Mouse (Mus musculus) telencephalon, adult 2 months (tissue): Measurements from ENCODE around the gene Cldn22.
"Not testable (repeated sequence)": the region's sequence is repeated elsewhere in the genome, so short reads cannot be mapped to it uniquely, and the experiment has no call there.

Experiments
- DNase-seq: peaks from one replicate; pipeline ENCODE4 v3.0.0-alpha.2; 2011; ENCODE audit warnings: low read depth, low spot score

Gene Cldn22

DNA sequence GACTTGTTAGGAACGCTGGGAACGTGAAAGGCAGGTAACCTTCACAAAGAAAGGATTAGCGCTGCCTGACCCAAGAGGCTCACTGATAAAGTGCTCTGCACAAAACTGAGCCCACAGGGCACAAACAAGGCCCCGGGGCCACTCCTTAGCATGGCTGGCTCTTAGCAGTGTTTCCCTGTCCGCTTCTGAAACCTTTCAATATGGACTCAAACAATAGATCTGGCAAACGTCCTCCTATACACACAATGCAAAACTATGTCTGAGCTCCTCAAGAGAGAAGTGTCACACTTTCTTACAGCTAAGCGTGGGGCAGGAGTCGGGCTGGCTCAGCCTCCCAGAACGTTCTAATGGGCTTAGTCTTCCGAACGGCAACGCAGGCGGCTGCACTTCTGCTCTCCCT is at the start of gene Cldn22:
TSS of gene Cldn22 (plus strand) at position 301 of the 400 bp plus-strand sequence.
- DNase-seq: no peak

DNA sequence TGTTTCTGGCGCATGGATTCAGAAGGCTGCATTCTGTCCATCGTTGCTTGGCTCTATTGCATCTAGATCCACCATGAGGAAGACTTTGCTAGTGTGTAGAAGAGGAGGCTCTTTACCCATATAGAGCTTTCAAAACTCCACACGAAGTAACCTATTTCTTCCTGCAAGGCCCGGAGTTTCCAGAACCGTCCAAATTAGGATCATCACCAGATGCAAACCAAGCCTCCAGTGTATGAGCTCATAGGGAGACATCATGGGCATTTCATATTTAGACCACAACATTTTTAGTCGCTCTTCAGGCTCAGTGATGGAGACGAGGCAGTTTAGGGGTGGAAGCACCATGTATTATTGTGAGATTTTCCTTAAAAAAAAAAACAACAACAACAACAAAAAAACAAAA is 46.9 kb upstream of the Cldn22 start:
- peak; percentile 53 for DNase-seq

DNA sequence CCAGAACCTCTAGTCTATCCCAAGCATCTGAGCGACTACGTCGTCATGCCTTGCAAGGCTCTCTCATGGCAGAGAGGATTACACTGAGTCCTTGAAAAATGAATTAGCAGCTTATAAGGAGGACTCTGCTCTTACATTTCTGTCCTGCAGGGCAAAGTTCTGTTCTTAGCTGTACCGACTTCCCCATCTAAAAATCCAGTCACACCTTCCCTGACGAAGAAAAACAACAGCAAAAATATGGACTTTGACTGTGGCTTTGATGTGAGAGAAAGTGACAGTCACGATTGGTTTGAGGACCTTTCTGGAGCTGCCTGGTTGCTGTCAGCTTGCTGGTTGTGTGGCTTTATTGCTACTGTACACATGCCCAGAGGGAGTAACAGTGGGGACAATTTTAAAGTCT is 44.7 kb upstream of the Cldn22 start:
- DNase-seq: no peak

DNA sequence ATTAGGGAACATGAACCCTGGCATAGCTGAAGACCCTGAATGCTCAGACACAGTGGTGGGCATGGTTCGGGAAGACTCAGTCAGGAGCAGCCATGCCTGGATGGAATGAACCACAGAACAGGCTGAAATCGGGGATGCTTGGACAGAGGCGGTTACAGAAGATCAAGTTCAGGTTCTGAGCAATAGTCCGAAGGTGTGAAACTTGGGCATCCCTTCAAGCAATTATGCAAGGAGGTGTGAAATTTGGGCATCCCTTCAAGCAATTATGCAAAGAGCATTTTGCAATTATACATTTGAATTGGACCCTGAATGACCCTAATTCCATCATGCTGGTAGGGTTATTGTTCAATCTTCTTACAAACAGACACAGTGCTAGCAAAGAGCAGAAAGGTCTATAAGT is 42.4 kb upstream of the Cldn22 start:
- DNase-seq: no peak

DNA sequence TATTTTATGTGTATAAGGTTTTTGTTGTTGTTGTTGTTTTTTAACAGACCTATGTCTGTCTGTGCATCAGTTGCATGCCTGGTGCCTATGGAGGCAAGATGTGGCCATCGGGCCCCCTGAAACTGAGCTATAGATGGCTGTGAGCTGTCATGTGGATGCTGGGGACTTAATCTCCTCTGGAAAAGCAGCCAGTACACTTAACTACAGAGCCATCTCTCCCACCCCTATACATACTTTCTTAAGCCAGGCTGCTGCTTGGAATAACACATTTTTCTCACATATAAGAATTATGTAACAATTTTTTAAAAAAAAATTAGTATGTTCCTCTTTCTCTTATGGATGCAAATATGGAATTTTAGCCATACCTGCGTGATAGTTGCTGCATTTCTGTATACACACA is 40.7 kb upstream of the Cldn22 start:
- peak; percentile 66 for DNase-seq

DNA sequence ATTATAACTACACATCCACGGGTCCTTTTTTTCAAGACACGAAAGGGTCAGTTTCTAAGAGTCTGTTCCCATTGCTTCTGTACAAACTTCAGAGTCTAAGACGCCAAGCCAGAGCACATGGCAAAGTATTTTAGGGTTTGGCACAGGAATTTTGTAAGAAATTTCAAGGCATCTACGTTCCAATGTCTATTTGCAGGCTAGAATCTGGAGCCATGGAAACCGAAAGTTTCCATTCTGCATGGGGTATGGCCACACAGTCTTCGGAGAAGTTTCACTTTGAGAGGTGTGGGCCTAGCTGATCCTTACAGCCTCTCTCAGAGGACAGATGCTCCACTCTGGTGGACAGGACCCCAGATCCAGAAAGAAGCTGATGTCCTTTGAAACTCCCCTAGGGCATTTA is 40.3 kb upstream of the Cldn22 start:
- DNase-seq: peak; percentile 88

DNA sequence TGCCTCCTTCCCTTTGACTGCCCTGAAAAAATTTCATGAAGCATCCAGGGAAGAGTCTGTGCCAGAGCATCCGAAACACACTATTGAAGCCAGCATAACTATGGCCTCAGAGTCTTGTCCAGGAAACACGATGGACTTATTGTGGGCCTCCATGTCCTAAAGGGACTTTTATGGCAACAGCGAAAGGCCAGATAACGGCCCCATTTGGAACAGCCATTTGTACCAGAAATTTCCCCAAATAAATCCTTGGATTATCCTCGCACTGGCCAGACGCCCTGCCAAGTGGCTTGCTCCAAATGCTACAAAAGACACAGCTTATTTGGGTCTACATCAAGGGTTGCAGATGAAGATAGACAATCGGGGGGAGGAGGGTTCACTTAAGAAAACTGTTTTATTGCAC is 39.8 kb upstream of the Cldn22 start:
- no peak for DNase-seq

DNA sequence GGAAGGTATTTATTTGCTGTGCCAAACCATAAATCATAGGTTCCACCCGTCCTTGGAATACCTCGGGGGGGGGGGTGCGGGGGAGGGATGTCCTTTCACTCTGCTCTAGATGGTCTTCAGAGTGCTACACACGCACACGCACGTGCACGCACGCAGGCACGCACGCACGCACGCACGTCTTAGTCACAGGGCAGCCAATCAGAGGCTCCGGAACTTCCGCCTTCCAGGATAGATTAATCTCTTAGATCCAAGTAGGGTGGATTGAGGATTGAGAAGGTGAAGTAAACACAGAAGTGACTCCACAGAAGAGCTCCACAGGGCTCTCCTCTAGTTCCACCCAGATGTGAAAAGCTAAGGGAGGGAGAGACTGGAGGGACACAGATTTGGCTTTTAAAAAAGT is 38.0 kb upstream of the Cldn22 start:
- DNase-seq: no peak

DNA sequence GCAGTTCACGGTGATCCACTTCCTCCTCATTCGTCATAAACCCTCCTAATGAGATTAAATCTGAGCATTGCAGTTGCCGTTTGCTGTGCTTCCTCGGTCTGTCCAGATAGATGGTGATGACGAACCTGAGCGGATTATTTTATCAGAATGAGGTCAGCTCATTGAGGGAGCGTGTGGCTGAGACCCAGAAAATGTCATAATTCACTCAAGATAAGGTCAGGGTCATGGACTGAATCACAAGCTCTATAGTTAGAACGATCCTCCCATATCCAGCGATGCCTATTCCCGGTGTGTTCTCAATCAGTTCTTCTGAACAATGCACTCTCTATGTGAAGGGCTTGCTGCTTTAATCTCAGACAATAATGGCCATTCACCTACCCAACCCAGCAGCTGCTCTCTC is 36.6 kb upstream of the Cldn22 start:
- no peak for DNase-seq

DNA sequence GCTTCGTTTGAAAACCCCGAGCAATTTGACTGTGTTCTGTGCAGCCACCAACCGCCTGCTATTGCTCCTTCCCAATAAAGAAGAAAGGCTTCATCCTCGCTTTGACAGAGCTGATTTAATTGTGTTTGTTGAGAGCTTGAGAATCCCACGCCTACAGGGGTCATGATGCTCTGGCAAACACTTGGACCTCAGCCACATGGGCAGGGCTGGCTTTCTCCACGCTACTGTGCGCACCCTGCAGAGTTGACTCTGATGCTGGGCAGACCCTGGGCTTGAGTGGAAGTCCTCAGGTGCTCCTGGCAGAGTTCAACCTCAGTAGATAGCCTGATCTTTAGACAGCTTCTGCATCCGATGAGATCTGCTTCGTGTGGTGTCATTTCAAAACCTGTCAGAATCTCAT is 32.3 kb upstream of the Cldn22 start:
- no peak for DNase-seq

DNA sequence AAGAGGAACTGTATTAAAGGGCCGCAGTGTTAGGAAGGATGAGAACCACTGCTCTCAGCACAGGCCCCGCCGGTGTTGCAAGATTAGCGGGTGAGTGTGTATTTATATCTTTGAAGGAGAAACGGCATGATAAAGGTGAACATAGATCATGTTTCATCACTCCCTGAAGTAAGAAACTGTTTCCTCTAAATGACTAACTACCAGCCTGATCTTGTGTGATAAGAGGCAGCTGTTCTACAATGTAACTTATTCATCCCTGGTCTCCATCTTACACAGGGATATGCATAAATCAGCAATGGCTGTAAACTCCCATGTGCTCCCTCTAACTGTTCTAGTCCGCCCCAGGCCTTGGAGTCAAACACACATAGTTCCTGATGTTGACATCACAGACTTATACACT is 24.8 kb upstream of the Cldn22 start:
- DNase-seq: no peak

DNA sequence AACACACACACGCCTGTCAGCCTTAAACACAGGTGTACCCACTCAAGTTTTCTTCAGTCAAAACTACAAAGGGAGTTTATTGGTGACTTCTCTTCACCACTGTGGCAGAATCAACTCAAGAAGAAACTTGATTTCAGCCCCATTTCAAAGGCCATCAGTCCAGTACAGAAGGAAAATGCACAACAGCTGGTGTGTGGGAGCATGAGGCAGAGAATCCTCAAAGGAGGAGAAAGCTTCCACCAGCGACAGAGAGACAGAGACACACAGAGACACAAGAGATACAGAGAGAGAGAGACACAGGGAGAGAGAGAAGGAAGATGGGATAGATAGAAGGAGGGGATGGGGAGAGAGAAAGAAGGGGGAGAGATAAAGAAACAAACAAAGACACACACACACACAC is 21.9 kb upstream of the Cldn22 start:
- DNase-seq: no peak

DNA sequence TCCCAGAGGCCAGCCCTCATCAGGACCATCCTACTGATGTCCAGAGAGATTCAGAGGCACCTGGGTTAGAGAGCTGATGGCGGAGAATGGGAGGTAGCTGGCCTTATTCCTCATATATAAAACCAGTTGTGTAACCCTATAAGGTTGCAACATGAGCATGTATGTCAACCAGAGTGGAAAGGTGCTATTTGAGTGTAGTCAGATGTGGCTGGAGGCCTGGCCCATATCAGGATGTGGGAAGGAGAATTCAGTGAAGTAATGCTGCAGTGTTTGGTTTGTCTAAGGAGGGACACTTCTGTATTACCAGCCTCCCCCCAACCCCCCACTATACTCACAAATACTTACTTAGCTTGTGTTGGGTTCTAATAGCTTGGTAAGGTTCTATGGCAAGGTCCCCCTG is 20.0 kb upstream of the Cldn22 start:
- DNase-seq: no peak

DNA sequence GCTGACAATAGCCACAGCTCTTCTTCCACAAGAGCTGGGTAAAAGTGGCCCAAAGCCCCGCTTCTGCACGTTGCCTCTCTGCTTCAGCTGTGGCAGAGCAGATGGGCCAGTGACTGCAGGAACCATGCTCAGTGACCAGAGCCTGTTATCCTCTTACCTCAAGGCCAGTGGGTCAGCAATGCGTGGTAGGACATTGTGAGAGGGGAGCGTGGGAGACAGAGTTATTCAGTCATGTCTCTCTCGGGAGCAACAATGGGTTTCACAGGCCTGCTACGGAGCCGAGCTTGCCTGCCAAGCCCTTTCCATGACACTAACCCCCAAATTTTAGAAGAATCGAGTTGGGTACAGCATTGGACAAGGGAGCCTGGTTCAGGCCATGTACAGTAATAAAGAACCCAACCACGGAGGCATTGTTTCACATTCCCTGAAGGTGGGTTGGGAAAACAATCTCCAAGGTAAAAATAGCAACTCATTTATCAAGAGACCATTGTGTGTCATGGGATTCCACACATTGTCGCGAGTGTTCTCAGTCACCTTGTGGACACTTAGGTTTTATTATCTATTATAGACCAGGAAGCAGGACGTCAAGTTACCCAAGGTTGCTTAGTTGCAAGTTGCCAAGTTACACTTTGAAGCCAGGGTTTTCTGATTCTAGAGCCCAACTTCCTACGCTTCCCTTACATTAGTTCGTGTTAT is 14.2 kb upstream of the Cldn22 start:
- DNase-seq: no peak

DNA sequence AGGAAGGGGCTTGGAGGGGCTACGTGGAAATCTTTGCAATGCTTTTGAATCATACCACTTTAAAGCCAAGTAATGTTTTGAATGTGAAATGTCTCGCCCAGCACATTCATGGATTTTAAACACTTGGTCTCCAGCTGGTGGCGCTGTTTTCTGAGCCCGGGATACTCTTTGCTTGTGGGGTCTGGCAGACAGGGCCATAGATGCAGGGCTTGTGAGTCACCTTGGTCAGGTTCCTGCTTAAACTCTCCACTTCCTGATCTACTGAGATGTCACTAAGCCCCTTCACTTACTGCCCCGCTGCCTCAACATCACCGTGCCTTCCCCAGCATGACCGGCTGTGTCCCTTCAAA is 13.6 kb upstream of the Cldn22 start:
- no peak for DNase-seq

DNA sequence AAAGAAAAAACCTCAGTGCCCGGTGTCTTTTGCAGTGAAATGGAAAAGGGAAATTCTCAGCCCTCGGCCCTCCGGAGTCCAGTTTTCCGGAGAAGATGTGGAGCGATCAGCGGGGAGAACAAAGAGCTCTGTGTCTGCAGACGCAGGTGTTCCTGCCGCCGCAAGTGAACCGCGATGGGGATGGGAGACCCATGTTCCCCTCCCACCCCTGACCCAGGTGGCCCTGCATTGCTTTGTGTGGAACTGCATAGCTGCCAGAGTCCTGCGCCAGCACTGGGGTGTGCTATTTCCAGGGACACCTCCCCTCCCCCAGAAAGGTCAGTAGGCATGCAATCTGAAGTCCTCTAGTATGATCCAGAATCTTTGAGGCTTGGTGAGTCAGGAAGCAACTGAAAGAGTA is 13.1 kb upstream of the Cldn22 start:
- no peak for DNase-seq

DNA sequence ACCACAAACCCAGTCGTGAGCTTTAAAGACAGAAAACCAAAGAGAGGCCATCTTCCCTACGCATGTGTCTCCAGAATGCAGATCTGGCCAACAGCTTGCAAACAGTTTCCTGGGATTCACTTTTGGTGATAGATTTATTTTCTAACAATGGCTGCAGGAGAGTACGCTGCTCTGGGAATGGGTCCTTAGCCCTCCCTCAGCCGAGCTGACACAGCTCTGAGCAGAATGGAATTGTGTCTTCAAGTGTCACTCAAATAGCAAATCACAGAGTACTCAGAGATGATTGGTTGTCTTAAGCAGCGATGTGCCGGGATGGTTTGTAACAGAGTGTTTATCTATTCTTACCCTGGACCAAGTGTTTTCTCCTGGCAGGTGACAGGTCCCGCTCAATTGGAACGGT is 5.2 kb upstream of the Cldn22 start:
- no peak for DNase-seq

DNA sequence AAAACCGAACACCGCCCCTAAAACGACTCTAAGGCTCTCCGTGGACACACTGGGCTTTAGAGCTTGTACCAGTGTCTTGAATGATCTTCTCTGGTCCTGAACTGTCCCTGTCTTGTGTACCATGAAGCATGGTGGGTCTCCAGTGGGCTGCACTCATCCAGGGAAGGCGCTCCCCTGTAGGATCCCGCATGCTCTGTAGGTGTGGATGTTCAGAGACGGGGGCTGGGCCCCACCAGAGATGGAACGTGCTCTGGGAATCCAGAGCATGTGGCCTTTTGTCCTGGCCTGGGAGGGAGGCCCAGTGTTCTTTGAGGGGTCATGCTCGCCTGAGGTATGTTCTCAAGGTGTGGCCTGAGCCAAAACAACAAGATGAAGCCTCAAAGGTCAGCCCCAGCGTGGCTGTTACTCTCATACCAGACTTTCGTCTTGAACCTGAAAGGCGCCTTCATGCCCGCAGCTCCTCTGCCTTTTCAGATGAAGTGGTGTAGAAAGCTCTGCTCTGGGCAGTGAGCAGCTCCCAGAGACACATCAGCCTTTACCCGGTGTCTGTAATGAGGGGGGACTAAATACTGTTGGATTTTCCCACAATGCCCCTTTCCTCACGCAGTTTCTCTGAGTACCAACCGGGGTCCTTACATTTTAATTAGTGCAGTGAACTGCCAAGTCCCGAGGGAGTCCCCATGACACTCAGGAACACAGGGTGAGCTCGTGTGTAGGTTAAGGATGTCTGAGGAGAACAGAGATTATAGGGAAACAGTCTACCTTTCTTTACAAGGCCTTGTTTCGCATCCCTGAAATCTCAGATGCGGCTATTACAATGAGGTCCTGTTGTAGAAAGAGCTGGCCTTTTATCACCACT is 3.1 kb upstream of the Cldn22 start:
- no peak for DNase-seq

DNA sequence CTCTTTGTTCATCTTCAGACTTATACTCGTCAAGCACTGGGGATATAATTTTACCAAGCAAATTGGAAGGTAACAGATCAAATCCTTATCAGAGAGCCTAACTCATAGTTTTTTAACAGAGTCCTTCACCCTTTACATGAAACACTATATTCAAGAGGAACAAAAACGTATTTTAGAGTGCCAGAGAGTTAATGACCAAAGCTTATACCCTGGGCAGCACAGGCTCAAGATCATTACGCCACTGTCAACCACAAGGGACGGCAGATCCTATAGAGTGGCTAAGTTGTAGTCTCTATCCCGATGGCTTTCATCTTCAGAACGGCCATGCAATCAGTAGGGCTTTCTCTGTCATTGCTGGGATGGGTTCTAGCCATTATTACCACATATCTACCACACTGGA is 2.4 kb upstream of the Cldn22 start, which contains the start of gene Cldn24:
TSS of gene Cldn24 (plus strand) at position 301 of the 400 bp plus-strand sequence.
- DNase-seq: no peak

DNA sequence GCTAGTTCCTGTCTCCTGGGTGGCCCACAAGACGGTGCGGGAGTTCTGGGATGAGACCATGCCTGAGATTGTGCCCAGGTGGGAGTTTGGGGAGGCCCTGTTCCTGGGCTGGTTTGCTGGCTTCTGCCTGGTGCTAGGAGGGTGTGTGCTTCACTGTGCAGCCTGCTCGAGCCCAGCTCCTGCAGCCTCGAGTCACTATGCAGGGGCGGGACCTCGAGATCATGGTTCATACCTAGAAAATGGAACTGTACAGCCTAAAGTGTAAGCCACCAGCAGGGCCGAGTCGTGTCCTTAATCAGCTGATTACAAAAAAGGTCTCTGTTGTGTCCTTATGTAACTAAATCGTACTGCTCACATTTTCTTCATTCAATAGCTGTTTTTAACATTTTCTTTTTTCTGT is 1.7 kb upstream of the Cldn22 start:
- not testable (repeated sequence) for DNase-seq

DNA sequence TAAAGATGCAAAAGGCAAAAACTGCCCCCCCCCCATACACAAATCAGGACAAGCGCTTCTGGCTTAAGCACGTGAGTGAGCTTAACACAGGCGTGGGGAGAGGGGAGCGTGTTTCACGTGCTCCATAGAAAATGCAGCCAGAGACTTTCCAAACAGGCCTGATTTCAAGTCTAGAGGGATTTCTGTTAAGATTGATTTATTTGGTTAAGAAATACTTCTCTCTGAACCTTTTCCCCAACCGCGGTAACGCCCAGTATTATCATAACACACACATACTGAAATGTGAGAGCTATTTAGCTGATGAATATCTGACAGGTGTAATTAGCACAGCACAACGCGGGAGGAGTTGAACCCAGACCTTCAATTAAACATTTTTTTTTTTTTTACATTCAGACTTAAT is 505 bp upstream of the Cldn22 start:
- DNase-seq: peak; percentile 19

DNA sequence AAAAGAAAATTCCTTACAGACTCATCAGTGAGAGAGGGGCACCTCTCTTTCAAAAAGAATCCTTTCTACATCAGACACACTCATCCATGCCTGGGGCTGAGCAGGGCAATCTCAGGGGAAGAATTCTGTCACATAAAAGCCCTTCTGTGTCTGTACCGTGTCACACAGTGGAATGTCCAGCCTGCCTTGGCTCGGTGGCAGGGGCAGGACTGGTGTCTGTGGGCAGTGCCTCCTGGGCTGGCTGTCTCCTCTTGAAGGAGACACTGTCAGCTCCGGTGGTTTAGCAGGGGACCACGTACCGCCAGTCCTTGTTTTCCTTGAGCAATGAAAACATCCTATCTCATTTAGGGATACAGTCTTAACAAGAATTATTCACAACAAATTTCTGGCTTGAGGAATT is 1.3 kb downstream of the Cldn22 start:
- no peak for DNase-seq

DNA sequence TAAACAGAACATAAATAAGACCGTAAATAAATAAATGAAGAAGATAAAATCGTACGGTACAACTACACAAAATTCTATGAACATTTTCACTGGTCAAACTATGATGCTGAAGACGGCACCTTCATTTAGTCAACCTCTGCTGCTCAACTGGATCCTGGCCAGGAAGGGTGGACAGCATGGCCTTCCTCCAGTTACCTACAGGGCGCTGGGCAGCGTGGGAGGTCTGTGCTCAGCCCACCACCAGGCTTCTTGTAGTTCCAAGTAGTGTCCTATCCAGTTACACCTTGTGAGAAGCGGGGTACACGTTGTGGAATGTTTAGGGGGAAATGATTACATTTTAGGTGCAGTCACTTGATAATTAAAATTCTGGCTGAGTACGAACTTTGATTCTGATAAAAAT is 2.6 kb downstream of the Cldn22 start:
- no peak for DNase-seq
